9 mouse cellular contexts compared by ENCODE assay signal in the genomic region with DNA sequence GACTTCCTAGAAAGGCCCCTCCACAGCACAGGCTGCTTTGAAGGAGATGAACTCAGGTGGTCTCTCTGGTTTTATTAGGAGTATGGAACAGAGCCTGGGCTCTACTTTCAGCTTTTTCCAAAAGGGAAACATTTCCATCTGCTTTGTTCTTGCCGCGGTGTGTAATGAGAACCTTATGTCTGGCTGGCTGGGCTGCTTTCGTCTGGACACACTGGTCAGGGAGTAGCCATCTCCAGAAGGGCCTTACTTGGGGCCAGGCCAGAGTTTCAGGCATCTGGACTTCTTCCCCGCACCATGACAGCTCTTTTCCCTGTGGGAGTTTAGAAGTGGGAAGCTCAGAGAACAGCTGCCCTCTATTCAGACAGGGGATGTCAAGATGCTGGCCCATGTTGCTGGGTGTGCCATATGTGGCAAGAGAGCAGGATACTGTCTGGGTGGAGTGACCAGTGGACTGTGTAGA. TPM values are rescaled to one million over a fixed set of nuclear protein-coding genes. Genes with fewer than 3 reads are reported as not detected.
A peak's percentile ranks its signal among the peaks of the same experiment; 100 is the strongest.
DNase-seq lines count a peak whose midpoint lies in the region; ATAC-seq lines count a peak whose summit lies in the region.
"Had no signal": no experiment of that assay in that cellular context is flagged by ENCODE, and none has a peak within 500 bp of the region (broad histone marks: within the 10 kb centered on the region; RNA-seq: fewer than 3 reads in every experiment).

No protein-coding gene starts in this region.

- WGBS in limb, embryonic 15.5 days = 21% methylated on average over 4 of the region's 4 CpGs
- 82% methylated on average over 4 of the region's 4 CpGs for WGBS in midbrain, embryonic 14.5 days

- H3K4me1 ChIP-seq in limb, embryonic 15.5 days = peaks cover 32% of the 10 kb centered on the region
- no peaks in the 10 kb centered on the region for H3K4me1 ChIP-seq in midbrain, embryonic 14.5 days (ENCODE audit: control insufficient read depth, insufficient read depth, low read length)

- H3K27me3 ChIP-seq in limb, embryonic 15.5 days = no peaks in the 10 kb centered on the region
- no peaks in the 10 kb centered on the region for H3K27me3 ChIP-seq in midbrain, embryonic 14.5 days (ENCODE audit: control insufficient read depth, insufficient read depth, low read length)

- no peak overlapping the region for H3K9ac ChIP-seq in limb, embryonic 15.5 days
- H3K9ac ChIP-seq in midbrain, embryonic 14.5 days (replicated peaks; ENCODE audit: low read length) = no peak overlapping the region

- H3K9me3 ChIP-seq in limb, embryonic 15.5 days = no peaks in the 10 kb centered on the region
- no peaks in the 10 kb centered on the region for H3K9me3 ChIP-seq in midbrain, embryonic 14.5 days (ENCODE audit: control insufficient read depth, low read length)

- peak; percentile 30 for DNase-seq in left cerebral cortex, postnatal 4 days
- DNase-seq in left cerebral cortex, postnatal 14 days (ENCODE audit: low spot score in 2 of 2) = no peak
- DNase-seq in heart, postnatal 10 days = peak; percentile 89
- peak; percentile 60 for DNase-seq in urinary bladder, postnatal 25 days (ENCODE audit: low spot score)
- no peak for DNase-seq in midbrain, embryonic 14.5 days
- DNase-seq in frontal cortex, postnatal 10 days (ENCODE audit: low spot score in 2 of 2) = no peak
- no peak for DNase-seq in layer of hippocampus, postnatal 36 days

- peak overlapping the region; percentile 8; the same call in 1 of the 2 replicates for H3K27ac ChIP-seq in limb, embryonic 15.5 days
- no peak overlapping the region for H3K27ac ChIP-seq in midbrain, embryonic 14.5 days (replicated peaks; ENCODE audit: low read depth, low read length)

- no peaks in the 10 kb centered on the region for H3K36me3 ChIP-seq in limb, embryonic 15.5 days
- no peaks in the 10 kb centered on the region for H3K36me3 ChIP-seq in midbrain, embryonic 14.5 days (ENCODE audit: control insufficient read depth, insufficient read depth, low read length)

- no peak overlapping the region for H3K4me2 ChIP-seq in limb, embryonic 15.5 days
- no peak overlapping the region for H3K4me2 ChIP-seq in midbrain, embryonic 14.5 days (ENCODE audit: low read length)

- H3K4me3 ChIP-seq in limb, embryonic 15.5 days = no peak overlapping the region
- H3K4me3 ChIP-seq in midbrain, embryonic 14.5 days (replicated peaks; ENCODE audit: low read depth, low read length) = no peak overlapping the region

- ATAC-seq in limb, embryonic 15.5 days (ENCODE audit: insufficient number of reproducible peaks, low FRiP score, low TSS enrichment, low read depth) = no peak; the same call in 1 of the 2 replicates
- ATAC-seq in midbrain, embryonic 14.5 days (ENCODE audit: low FRiP score, low TSS enrichment) = no peak

- intact Hi-C loops in left cerebral cortex, postnatal 4 days (cut with DNase I) = no loop called here
- intact Hi-C loops in left cerebral cortex, postnatal 14 days (cut with DNase I) = no loop called here
- intact Hi-C loops in heart, postnatal 10 days (cut with DNase I) = no loop called here

RNA-seq across cellular contexts. Expression of a gene that starts 40.0 kb away (rescaled TPM):
- 10 to 100 TPM; 21.4 TPM for total RNA-seq in left cerebral cortex, postnatal 4 days (2021)
- 1 to 10 TPM; 3.7 to 4.9 TPM for total RNA-seq in left cerebral cortex, postnatal 14 days (2021)
- total RNA-seq in heart, postnatal 10 days (2021) = 1 to 10 TPM; 3.0 to 3.4 TPM
- polyA plus RNA-seq in limb, embryonic 15.5 days (2015; fragmentation: Nextera tagmentation; extraction: Ambion mirVana) = 44.1 and 46.7 TPM in 2 replicates
- 11.1 and 12.6 TPM in 2 replicates for polyA plus RNA-seq in midbrain, embryonic 14.5 days (2014; fragmentation: Nextera tagmentation; extraction: Ambion mirVana)
- total RNA-seq in layer of hippocampus, postnatal 36 days (2021) = 1 to 10 TPM; 6.7 to 8.6 TPM
- total RNA-seq: neutrophil, adult 5-6 weeks had no signal

RNA-seq across cellular contexts. Expression of a gene that starts 50.1 kb away (rescaled TPM):
- 1 to 10 TPM; 7.0 to 8.7 TPM for total RNA-seq in left cerebral cortex, postnatal 4 days (2021)
- total RNA-seq in left cerebral cortex, postnatal 14 days (2021) = 1 to 10 TPM in 1 of 2 experiments, under 1 TPM in 1; 0.61 to 1.3 TPM
- 1 to 10 TPM; 3.0 to 4.0 TPM for total RNA-seq in heart, postnatal 10 days (2021)
- polyA plus RNA-seq in limb, embryonic 15.5 days (2015; fragmentation: Nextera tagmentation; extraction: Ambion mirVana) = 28.6 and 30.0 TPM in 2 replicates
- 10.1 and 13.9 TPM in 2 replicates for polyA plus RNA-seq in midbrain, embryonic 14.5 days (2014; fragmentation: Nextera tagmentation; extraction: Ambion mirVana)
- total RNA-seq in layer of hippocampus, postnatal 36 days (2021) = under 1 TPM; 0.88 to 0.95 TPM

RNA-seq across cellular contexts. Expression of a gene that starts 50.2 kb away (rescaled TPM):
- 100 to 1,000 TPM; 108 to 110 TPM for total RNA-seq in left cerebral cortex, postnatal 4 days (2021)
- total RNA-seq in left cerebral cortex, postnatal 14 days (2021) = 10 to 100 TPM; 80.4 to 83.4 TPM
- total RNA-seq in heart, postnatal 10 days (2021) = 10 to 100 TPM; 30.9 to 32.1 TPM
- polyA plus RNA-seq in limb, embryonic 15.5 days (2015; fragmentation: Nextera tagmentation; extraction: Ambion mirVana) = 50.8 and 50.9 TPM in 2 replicates
- 86.8 and 93.4 TPM in 2 replicates for polyA plus RNA-seq in midbrain, embryonic 14.5 days (2014; fragmentation: Nextera tagmentation; extraction: Ambion mirVana)
- total RNA-seq in layer of hippocampus, postnatal 36 days (2021) = 100 to 1,000 TPM; 103 to 118 TPM

Comparison
In these comparisons a context has a peak if more than half of its experiments do, and no peak if none do; other contexts are left out.
1. DNase-seq: peak in left cerebral cortex, postnatal 4 days (single experiment), heart, postnatal 10 days (2 of 2) and urinary bladder, postnatal 25 days (single experiment); none in left cerebral cortex, postnatal 14 days (0 of 2), midbrain, embryonic 14.5 days (single experiment), frontal cortex, postnatal 10 days (0 of 2) and layer of hippocampus, postnatal 36 days (0 of 2).